Mouse (Mus musculus) T-helper 17 cell (primary cell): ENCODE results near the gene Atp6v1c2.

Source experiments
- in situ Hi-C, 2 experiments: fragments of 300-600 bp; cut with MboI, MseI; formaldehyde crosslinking; loops; 1 replicate in 1 of 2; 2 replicates in 1 of 2; pipeline ENCODE4 v1.15.1; 2025; ENCODE audit warnings: high pct_unique_total_duplicates in 2 of 2

Atp6v1c2 gene

GRCm38 (mm10) chr12:17329259-17329658 lies at the start of gene Atp6v1c2:
Atp6v1c2 (minus strand) TSS chr12:17329359.
- in situ Hi-C loops = no loop called here

GRCm38 (mm10) chr12:17376521-17376920 lies 47.4 kb upstream of the Atp6v1c2 start:
- in situ Hi-C loops = loop anchor here in 1 of 2 experiments (10.0 kb wide), 1 partner anchor 168 kb away; the partner anchor contains the start of gene Odc1

- in situ Hi-C loops = loop anchor here in 1 of 2 experiments (10.0 kb wide), 1 partner anchor 170 kb away; the partner anchor contains the start of gene Odc1
These were observed 46.1 kb upstream of the Atp6v1c2 start for GRCm38 (mm10) chr12:17375243-17375642.

- in situ Hi-C loops = loop anchor here (5.0 to 10.0 kb wide), 2 partner anchors 171 to 174 kb away; partner anchors contain the start of gene Odc1 (in 1 of the 2)
These were observed 44.4 kb upstream of the Atp6v1c2 start for GRCm38 (mm10) chr12:17373470-17373975.

GRCm38 (mm10) chr12:17372696-17373095 lies 43.5 kb upstream of the Atp6v1c2 start:
- in situ Hi-C loops = loop anchor here (5.0 to 10.0 kb wide), 2 partner anchors 172 to 175 kb away; partner anchors contain the start of gene Odc1 (in 1 of the 2)

- in situ Hi-C loops = loop anchor here (5.0 to 10.0 kb wide), 2 partner anchors 173 to 176 kb away; partner anchors contain the start of gene Odc1 (in 1 of the 2)
These were observed 42.6 kb upstream of the Atp6v1c2 start for GRCm38 (mm10) chr12:17371589-17372235.

- in situ Hi-C loops = loop anchor here (5.0 to 10.0 kb wide), 3 partner anchors 175 to 425 kb away; partner anchors contain the start of gene Odc1 (in 1 of the 2)
These were observed 40.6 kb upstream of the Atp6v1c2 start for GRCm38 (mm10) chr12:17369551-17370325.

GRCm38 (mm10) chr12:17369111-17369510 lies 40.0 kb upstream of the Atp6v1c2 start:
- in situ Hi-C loops = loop anchor here in 1 of 2 experiments (10.0 kb wide), 1 partner anchor 426 kb away; no protein-coding TSS in a partner anchor

- in situ Hi-C loops = loop anchor here in 1 of 2 experiments (10.0 kb wide), 1 partner anchor 428 kb away; no protein-coding TSS in a partner anchor
These were observed 37.8 kb upstream of the Atp6v1c2 start for GRCm38 (mm10) chr12:17366981-17367380.

- in situ Hi-C loops = loop anchor here in 1 of 2 experiments (10.0 kb wide), 1 partner anchor 432 kb away; no protein-coding TSS in a partner anchor
These were observed 33.2 kb upstream of the Atp6v1c2 start for GRCm38 (mm10) chr12:17362316-17362715.

- in situ Hi-C loops = loop anchor here in 1 of 2 experiments (10.0 kb wide), 1 partner anchor 434 kb away; no protein-coding TSS in a partner anchor
These were observed 31.5 kb upstream of the Atp6v1c2 start for GRCm38 (mm10) chr12:17360650-17361049.

- in situ Hi-C loops = loop anchor here in 1 of 2 experiments (10.0 kb wide), 1 partner anchor 435 kb away; no protein-coding TSS in a partner anchor
These were observed 30.9 kb upstream of the Atp6v1c2 start for GRCm38 (mm10) chr12:17360104-17360503.

GRCm38 (mm10) chr12:17358981-17359380 lies 29.8 kb upstream of the Atp6v1c2 start:
- in situ Hi-C loops = loop anchor here (5.0 kb wide), 2 partner anchors 438 to 777 kb away; no protein-coding TSS in a partner anchor

GRCm38 (mm10) chr12:17357795-17358194 lies 28.6 kb upstream of the Atp6v1c2 start:
- in situ Hi-C loops = loop anchor here (5.0 kb wide), 2 partner anchors 440 to 775 kb away; no protein-coding TSS in a partner anchor

- in situ Hi-C loops = loop anchor here (5.0 kb wide), 2 partner anchors 440 to 775 kb away; no protein-coding TSS in a partner anchor
These were observed 27.7 kb upstream of the Atp6v1c2 start for GRCm38 (mm10) chr12:17356853-17357252.

- in situ Hi-C loops = no loop called here
These were observed 20.9 kb upstream of the Atp6v1c2 start for GRCm38 (mm10) chr12:17350106-17350505.

- in situ Hi-C loops = no loop called here
These were observed 19.2 kb upstream of the Atp6v1c2 start, which contains the start of gene Nol10 for GRCm38 (mm10) chr12:17348048-17349036. Nol10 (plus strand) TSS chr12:17348458.

- in situ Hi-C loops = no loop called here
These were observed 18.3 kb upstream of the Atp6v1c2 start for GRCm38 (mm10) chr12:17347327-17348047.
